Mouse (Mus musculus) heart, embryonic 15.5 days (tissue): ENCODE measurements around the gene Wdr6. TPM values are rescaled to one million over a fixed set of nuclear protein-coding genes. Genes with fewer than 3 reads are reported as not detected.
A peak's percentile ranks its signal among the peaks of the same experiment; 100 is the strongest.

ENCODE experiments used
- ATAC-seq: fragments of 200-750 bp; cut with Nextera tagmentation; replicated peaks from 2 replicates; pipeline ENCODE4 v1.8.0; 2017; ENCODE audit warnings: low read depth, moderate TSS enrichment; ENCODE audit not compliant: insufficient number of reproducible peaks, insufficient read depth, low FRiP score
- H3K27ac ChIP-seq: fragments of 300-500 bp; sonication (generic); 2 replicates; pipeline ENCODE4 v1.5.1; 2015; ENCODE audit warnings: mild to moderate bottlenecking, inconsistent platforms
- H3K27me3 ChIP-seq: fragments of 300-500 bp; sonication (generic); 2 replicates; pipeline ENCODE4 v1.6.1; 2015; ENCODE audit warnings: inconsistent platforms
- H3K36me3 ChIP-seq: fragments of 300-500 bp; sonication (generic); 2 replicates; pipeline ENCODE4 v1.6.1; 2015; ENCODE audit warnings: mild to moderate bottlenecking, inconsistent platforms
- H3K4me1 ChIP-seq: fragments of 300-500 bp; sonication (generic); replicated peaks from 2 replicates; pipeline ENCODE4 v1.6.1; 2015; ENCODE audit warnings: inconsistent platforms
- H3K4me2 ChIP-seq: fragments of 300-500 bp; sonication (generic); 2 replicates; pipeline ENCODE4 v1.6.1; 2015; ENCODE audit warnings: inconsistent platforms, mild to moderate bottlenecking, moderate library complexity
- H3K4me3 ChIP-seq: fragments of 300-500 bp; sonication (generic); 2 replicates; pipeline ENCODE4 v1.5.1; 2015; ENCODE audit warnings: mild to moderate bottlenecking, inconsistent platforms
- H3K9ac ChIP-seq: fragments of 300-500 bp; sonication (generic); 2 replicates; pipeline ENCODE4 v1.6.1; 2015; ENCODE audit warnings: mild to moderate bottlenecking, inconsistent platforms
- H3K9me3 ChIP-seq: fragments of 300-500 bp; sonication (generic); replicated peaks from 2 replicates; pipeline ENCODE4 v1.6.1; 2016; ENCODE audit warnings: inconsistent platforms
- WGBS: fragments of 180-500 bp; shearing (Covaris S2); methylation state at CpG from one replicate; pipeline ENCODE4 v1.1.7; 2015; ENCODE audit warnings: mixed read lengths; 5-methylcytosine and 5-hydroxymethylcytosine counted together
- polyA plus RNA-seq: library from polyadenylated mRNA; unstranded; fragments of >200 nt; fragmentation: Nextera tagmentation; extraction: Ambion mirVana; gene quantifications from 2 replicates; pipeline ENCODE4 v1.2.1, GENCODE M21; 2015

The Wdr6 gene
- polyA plus RNA-seq, 1 experiment from 2014 or later, result 42.5 TPM

DNA sequence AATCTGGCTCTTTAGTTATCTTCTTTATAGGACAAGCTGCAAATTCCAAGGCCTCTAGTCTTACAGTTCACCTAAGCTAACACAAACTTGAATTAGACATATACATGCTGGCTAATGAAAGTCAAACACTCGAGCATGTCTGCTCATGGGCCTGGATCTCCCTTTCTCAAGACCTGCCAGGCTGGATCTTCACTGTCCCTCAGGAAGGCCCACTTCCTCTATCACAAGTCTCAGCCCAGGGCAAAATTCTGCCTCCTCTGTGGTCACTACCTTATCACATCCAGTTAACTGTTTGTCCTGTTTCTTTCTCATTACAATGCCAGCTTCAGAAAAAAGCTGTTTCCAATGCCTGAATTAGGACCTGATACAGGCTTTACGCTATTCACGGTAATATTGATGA, 15.8 kb upstream of the Wdr6 start:
- Histone ChIP-seq H3K9ac (no peak overlapping the region), H3K4me3 (no peak overlapping the region), H3K9me3 (no peaks in the 10 kb centered on the region), H3K4me2 (peak overlapping the region; percentile 1; the same call in 1 of the 2 replicates), H3K4me1 (peaks cover 26% of the 10 kb centered on the region), H3K36me3 (no peaks in the 10 kb centered on the region), H3K27me3 (no peaks in the 10 kb centered on the region), H3K27ac (peak overlapping the region; percentile 70)
- no peak for ATAC-seq
- WGBS, result 34% methylated on average over 3 of the region's 3 CpGs

DNA sequence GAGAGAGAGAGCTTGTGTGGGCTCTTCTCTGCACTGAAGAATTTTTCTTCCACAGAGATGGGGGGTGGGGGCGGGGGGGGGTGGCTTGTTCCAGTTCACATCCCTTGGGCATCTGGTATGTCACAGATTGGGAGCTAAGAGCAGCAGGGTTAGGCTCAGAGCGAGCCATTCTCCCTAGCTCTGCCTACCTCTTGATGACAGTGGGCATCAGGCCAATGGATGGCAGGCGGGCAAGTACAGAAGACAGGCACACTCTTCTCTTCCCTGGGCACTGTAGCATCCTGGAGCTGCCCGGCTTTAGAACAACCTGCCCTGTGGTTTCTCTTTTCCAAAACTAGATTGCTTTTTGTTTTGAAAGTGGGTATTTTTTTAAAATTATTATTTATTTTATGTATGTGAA, 12.9 kb upstream of the Wdr6 start:
- peaks cover 43% of the 10 kb centered on the region for H3K4me1 ChIP-seq
- no peak for ATAC-seq

DNA sequence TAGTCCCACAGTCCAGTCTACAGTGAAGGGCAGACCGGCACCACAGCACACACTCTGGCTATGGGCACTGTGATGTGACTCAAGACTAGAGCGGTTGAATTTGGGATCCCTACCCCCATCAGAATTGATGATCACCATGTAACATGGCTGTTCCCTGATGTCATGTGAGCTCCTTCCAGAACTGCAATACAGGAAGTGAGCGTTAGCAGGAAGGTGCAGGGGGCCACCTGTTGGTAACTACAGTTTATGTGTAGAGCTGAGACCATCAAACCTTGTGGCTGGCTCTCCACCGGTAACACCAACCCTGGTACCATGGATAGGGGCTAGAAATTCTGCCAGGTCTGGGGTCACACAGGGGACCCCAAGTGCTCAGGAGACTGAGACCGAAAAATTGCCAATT, 10.7 kb upstream of the Wdr6 start:
- no peak overlapping the region for H3K9ac ChIP-seq
- no peak overlapping the region for H3K4me2 ChIP-seq
- 70% methylated on average over 5 of the region's 5 CpGs for WGBS
- no peak for ATAC-seq
- H3K4me1 ChIP-seq, result peaks cover 43% of the 10 kb centered on the region
- H3K27me3 ChIP-seq, result no peaks in the 10 kb centered on the region
- H3K36me3 ChIP-seq, result no peaks in the 10 kb centered on the region
- no peaks in the 10 kb centered on the region for H3K9me3 ChIP-seq
- H3K4me3 ChIP-seq, result no peak overlapping the region
- H3K27ac ChIP-seq, result peak overlapping the region; percentile 80

More for the DNA sequence above, 12.9 kb upstream of the Wdr6 start:
- no peak overlapping the region for H3K27ac ChIP-seq
- WGBS, result 83% methylated on average over 4 of the region's 4 CpGs
- no peaks in the 10 kb centered on the region for H3K27me3 ChIP-seq
- no peak overlapping the region for H3K4me2 ChIP-seq
- no peaks in the 10 kb centered on the region for H3K36me3 ChIP-seq
- H3K4me3 ChIP-seq, result no peak overlapping the region
- H3K9ac ChIP-seq, result no peak overlapping the region
- H3K9me3 ChIP-seq, result no peaks in the 10 kb centered on the region

DNA sequence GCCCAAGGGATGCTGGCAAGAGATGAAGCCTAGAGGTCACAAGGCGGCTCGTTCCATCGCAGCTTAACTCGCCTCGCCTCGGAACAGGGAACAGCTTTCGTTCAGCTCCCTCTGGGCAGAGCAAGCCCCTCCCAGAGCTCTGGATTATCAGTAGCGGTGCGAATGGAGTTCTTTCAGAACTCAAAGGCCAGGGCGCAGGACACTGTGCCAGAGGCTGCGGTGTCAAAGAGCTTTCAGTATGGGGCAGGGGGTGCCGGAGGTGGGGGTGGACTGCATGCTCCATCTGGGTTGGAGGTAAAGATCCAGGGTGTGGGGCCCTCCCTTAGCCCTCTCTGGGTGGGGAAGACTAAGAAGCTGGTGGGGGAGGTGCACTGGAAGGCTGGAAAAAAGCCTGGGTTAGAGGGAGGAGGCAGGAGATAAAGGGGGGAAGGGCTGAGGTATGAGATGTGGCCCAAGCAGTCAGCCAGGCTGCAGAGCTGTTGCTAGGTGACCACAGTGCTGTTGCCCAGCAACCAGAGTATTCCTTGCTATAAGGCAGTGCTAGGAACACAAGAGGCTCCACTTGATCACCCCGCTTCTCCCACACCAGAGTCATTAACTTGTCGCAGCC, 9.1 kb upstream of the Wdr6 start:
- peak overlapping the region; percentile 89 for H3K27ac ChIP-seq
- no peaks in the 10 kb centered on the region for H3K27me3 ChIP-seq
- 7% methylated on average over 14 of the region's 14 CpGs for WGBS
- H3K9ac ChIP-seq, result no peak overlapping the region
- H3K4me3 ChIP-seq, result peak overlapping the region; percentile 29
- ATAC-seq, result peak; percentile 96
- H3K9me3 ChIP-seq, result no peaks in the 10 kb centered on the region
- H3K4me1 ChIP-seq, result peaks cover 46% of the 10 kb centered on the region
- H3K36me3 ChIP-seq, result no peaks in the 10 kb centered on the region
- H3K4me2 ChIP-seq, result peak overlapping the region; percentile 58

DNA sequence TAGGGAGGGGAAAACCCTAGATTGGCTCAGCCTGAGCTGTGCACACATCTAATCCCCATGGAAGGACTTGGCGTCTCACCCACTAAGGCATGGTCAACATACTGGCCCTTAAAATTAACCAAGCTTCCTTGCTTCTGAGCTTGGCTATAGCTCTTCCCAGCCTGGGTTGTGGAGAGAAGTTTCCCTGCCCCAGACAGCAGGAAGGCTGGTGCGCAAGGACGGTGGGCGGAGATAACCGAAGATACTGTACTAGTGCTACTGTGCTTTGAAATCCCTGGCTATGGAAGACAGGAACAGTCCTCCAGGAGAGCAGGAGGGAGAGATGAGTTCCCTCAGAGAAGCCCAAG, 778 bp upstream of the Wdr6 start:
- Histone ChIP-seq H3K9me3 (no peaks in the 10 kb centered on the region), H3K4me3 (peak overlapping the region; percentile 80), H3K27me3 (no peaks in the 10 kb centered on the region), H3K27ac (peak overlapping the region; percentile 95), H3K4me1 (peaks cover 54% of the 10 kb centered on the region), H3K36me3 (peaks cover 11% of the 10 kb centered on the region; the same call in 1 of the 2 replicates), H3K4me2 (peak overlapping the region; percentile 79), H3K9ac (peak overlapping the region; percentile 90)
- 50% methylated on average over 5 of the region's 5 CpGs for WGBS
- ATAC-seq, result no peak

DNA sequence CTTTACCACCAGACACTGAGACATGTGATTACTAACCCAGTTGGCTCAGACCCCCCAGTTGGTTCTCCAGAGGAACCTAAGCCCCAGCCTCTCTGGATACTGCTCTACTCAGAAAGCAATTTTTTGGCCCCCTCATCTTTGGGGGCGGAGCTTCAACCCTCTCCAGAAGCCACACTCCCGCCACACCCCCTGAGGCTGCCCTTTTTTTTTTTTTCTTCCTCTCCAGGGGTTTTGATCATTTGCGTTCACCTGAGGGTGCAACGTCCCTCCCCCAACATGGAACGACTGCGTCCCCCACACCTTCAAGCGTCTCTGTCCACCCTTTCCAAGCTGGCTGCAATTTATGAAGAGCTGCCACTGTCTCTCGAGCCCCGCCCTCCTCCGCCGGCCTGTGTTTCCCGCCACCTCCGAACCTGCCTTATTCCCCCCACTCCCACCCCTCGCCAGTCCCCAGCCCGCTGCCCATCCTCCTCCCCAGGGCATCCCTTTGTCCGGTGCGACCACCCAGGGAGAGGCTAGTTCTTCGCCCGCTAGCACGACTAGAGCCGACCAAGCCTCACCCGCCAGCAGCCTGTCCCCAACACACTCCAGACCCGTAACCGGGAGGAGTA, 500 bp downstream of the Wdr6 start:
- Histone ChIP-seq H3K4me1 (peaks cover 56% of the 10 kb centered on the region), H3K27me3 (no peaks in the 10 kb centered on the region), H3K4me3 (peak overlapping the region; percentile 80), H3K9ac (peak overlapping the region; percentile 90), H3K4me2 (peak overlapping the region; percentile 79), H3K27ac (peak overlapping the region; percentile 95), H3K9me3 (no peaks in the 10 kb centered on the region), H3K36me3 (peaks cover 20% of the 10 kb centered on the region)
- ATAC-seq, result no peak; the same call in 1 of the 2 replicates
- WGBS, result under 1% methylated on average over 24 of the region's 24 CpGs

DNA sequence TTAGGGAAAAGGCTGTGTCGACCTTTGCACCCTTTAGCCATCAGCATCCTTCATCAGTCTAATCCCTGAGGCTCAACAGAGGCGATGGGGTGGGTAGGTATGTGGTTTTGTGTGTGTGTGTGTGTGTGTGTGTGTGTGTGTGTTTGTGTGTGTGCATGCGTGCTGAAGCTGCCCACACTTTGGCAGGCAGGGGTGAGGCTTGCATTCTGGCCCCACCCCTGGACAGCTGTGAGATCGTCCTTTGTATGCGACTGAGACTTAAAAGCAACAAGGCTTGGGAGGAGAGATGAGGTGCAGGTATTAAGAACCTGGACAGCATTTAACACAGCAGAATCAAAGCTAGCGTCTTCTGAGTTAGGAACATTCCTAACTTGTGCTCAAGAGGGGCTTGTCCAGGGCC, 1.5 kb downstream of the Wdr6 start:
- Histone ChIP-seq H3K4me3 (peak overlapping the region; percentile 80), H3K27me3 (no peaks in the 10 kb centered on the region), H3K36me3 (peaks cover 30% of the 10 kb centered on the region), H3K4me1 (peaks cover 54% of the 10 kb centered on the region), H3K27ac (no peak overlapping the region), H3K9ac (no peak overlapping the region), H3K9me3 (no peaks in the 10 kb centered on the region), H3K4me2 (peak overlapping the region; percentile 79)
- 51% methylated on average over 6 of the region's 6 CpGs for WGBS
- ATAC-seq, result no peak

DNA sequence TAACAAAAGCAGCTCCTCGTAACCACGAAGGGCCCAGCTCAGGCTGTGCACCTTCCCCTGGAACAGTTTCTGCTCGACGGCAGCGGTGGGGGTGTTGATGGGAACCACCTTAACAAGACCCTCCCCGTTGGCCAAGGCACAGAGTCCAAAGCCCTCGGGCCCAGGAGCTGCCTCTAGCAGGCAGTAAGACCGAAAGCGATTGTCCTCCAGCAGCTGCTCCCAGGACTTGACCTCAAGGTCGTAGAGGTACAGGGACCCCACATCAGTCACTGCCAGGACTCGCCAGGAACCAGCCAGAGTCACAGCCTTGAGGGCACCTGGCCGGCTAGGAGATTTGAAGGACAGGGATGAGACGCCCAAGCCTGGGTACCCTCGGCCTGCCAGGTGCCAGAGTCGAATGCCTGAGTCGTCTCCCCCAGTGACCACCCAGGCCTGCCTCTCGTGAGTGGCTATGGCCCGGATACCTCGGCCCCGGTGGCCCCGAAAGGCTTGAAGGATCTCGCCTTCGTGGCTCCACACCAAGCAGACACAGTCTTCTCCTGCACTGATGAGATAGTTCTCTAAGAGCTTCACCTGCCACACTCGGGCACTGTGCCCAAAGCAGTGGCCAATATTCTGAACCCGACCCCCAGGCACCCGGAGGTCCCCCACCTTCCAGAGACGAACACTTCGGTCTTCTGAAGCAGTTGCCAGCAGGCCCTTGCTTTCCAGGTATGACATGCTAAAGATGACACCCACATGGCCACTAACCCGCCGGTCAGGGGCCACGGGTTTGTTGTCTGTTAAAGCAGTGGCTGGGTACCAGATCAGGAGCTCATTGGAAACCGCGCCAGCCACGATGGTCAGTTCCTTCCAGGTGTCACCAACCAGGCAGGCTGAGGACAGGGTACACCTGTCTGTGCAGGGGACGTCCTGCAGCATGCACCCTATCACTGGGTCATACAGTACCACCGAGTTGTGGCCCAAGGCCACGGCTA, 2.9 kb downstream of the Wdr6 start:
- Histone ChIP-seq H3K27ac (no peak overlapping the region), H3K9ac (no peak overlapping the region), H3K9me3 (no peaks in the 10 kb centered on the region), H3K27me3 (no peaks in the 10 kb centered on the region), H3K4me3 (no peak overlapping the region), H3K4me2 (no peak overlapping the region), H3K36me3 (peaks cover 37% of the 10 kb centered on the region), H3K4me1 (peaks cover 57% of the 10 kb centered on the region)
- no peak for ATAC-seq
- WGBS, result 84% methylated on average over 37 of the region's 37 CpGs

DNA sequence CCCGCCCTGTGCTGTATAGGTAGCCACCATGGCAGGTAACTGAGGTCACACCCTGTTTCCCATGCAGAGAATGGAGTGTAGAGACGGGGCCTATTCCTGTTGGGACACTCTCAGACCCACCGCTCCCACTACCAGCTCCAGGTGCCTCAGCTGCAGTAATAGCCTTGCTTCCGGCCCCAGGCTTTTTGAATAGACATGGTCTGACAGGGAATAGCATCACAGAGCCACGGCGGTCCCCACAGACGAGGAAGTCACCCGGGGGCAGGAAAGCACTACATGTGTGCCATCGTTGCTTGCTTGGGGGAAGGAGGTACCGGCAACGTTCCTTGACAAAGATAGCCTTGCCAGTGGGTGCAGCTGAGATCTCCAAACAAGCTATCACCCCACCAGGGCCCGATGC, 3.6 kb downstream of the Wdr6 start:
- ATAC-seq, result no peak
- Histone ChIP-seq H3K27ac (no peak overlapping the region), H3K9ac (no peak overlapping the region), H3K9me3 (no peaks in the 10 kb centered on the region), H3K36me3 (peaks cover 37% of the 10 kb centered on the region), H3K4me2 (no peak overlapping the region), H3K4me1 (peaks cover 64% of the 10 kb centered on the region), H3K27me3 (no peaks in the 10 kb centered on the region), H3K4me3 (no peak overlapping the region)
- WGBS, result 89% methylated on average over 12 of the region's 12 CpGs

DNA sequence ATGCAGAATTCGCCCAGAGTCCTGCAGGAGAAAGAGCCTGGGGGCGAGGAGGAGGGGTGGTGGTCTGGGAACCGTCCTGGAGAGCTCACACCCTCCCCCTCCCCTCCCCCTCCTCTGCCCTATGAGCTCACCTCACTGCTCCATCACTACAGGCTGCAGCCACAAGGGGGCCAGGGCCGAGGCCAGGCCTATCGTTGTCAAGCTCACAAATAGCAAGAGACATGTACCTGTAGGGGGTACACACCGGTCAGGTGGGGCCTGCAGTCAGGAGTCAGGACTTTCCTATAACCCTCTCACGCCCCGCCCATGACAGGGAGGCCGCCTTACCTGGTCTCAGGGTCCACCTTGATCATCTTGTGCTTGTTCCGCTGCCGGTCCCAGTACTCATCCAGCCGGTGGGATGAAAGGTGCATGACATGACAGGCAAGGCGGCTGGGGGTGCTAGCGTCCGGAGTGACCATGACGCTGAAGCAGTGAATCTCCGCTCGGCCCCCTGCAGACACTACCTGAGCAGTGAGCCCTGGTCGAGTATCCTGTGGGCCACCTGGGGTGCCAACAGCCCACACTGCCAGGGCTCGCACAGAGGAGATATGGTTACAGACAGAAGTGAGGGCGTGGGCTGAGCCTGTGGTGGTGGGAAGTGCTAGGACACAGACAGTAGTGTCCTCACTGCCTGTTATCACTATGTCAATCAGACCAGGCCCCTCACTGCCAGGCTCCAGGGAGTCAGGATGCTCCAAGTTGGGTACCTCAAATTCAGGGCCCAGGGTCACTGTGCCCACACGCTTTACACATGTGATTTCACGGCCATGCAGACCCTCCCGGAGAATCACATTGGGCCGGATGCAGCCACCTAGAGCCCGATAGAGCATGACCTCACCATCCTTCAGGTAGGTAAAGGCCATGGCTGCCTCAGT, 4.5 kb downstream of the Wdr6 start:
- WGBS, result 57% methylated on average over 26 of the region's 26 CpGs
- no peak overlapping the region for H3K27ac ChIP-seq
- no peak for ATAC-seq
- peaks cover 37% of the 10 kb centered on the region for H3K36me3 ChIP-seq
- no peaks in the 10 kb centered on the region for H3K9me3 ChIP-seq
- H3K27me3 ChIP-seq, result no peaks in the 10 kb centered on the region
- no peak overlapping the region for H3K4me2 ChIP-seq
- no peak overlapping the region for H3K4me3 ChIP-seq
- no peak overlapping the region for H3K9ac ChIP-seq
- H3K4me1 ChIP-seq, result peaks cover 63% of the 10 kb centered on the region
